Mouse (Mus musculus): ENCODE measurements around the gene Supt3. TPM values are rescaled to one million over a fixed set of nuclear protein-coding genes. Genes with fewer than 3 reads are reported as not detected.

Gene Supt3
- 23.1 and 26.9 TPM in 2 replicates for polyA plus RNA-seq (2016; fragmentation: Nextera tagmentation; extraction: Ambion mirVana)

- peak within 1 kb of the TSS; percentile 88 for H3K27ac ChIP-seq (ENCODE audit: poor library complexity, severe bottlenecking)
- H3K36me3 ChIP-seq: no peaks in the 10 kb centered on the region
- H3K4me1 ChIP-seq (replicated peaks): peaks cover 7% of the 10 kb centered on the region; the same call in 1 of the 2 replicates
- H3K4me3 ChIP-seq: peak within 1 kb of the TSS; percentile 93
- H3K27me3 ChIP-seq (replicated peaks): no peaks in the 10 kb centered on the region
- WGBS: under 1% methylated on average over 39 of the region's 40 CpGs
- H3K9ac ChIP-seq: peak within 1 kb of the TSS; percentile 95
- H3K9me3 ChIP-seq (replicated peaks): no peaks in the 10 kb centered on the region
- peak within 1 kb of the TSS; percentile 80 for H3K4me2 ChIP-seq
- peak; percentile 98 for ATAC-seq (ENCODE audit: insufficient number of reproducible peaks, low FRiP score)
Observed at GRCm38 (mm10) chr17:44776738-44777270, at the start of gene Supt3. Supt3 (plus strand) TSS chr17:44777152.

- no peak for ATAC-seq (ENCODE audit: insufficient number of reproducible peaks, low FRiP score)
- Histone ChIP-seq H3K36me3 (no peaks in the 10 kb centered on the region), H3K27me3 (replicated peaks) (peaks cover 13% of the 10 kb centered on the region), H3K4me1 (replicated peaks) (no peaks in the 10 kb centered on the region), H3K4me3 (no peak overlapping the region), H3K9me3 (replicated peaks) (no peaks in the 10 kb centered on the region), H3K27ac (ENCODE audit: poor library complexity, severe bottlenecking) (no peak overlapping the region), H3K4me2 (no peak overlapping the region), H3K9ac (no peak overlapping the region)
Observed at GRCm38 (mm10) chr17:44727675-44728074, 49.3 kb upstream of the Supt3 start.

GRCm38 (mm10) chr17:44728464-44728863 lies 48.5 kb upstream of the Supt3 start:
- Histone ChIP-seq H3K27me3 (replicated peaks) (peaks cover 15% of the 10 kb centered on the region), H3K4me3 (no peak overlapping the region), H3K9me3 (replicated peaks) (no peaks in the 10 kb centered on the region), H3K27ac (ENCODE audit: poor library complexity, severe bottlenecking) (no peak overlapping the region), H3K4me2 (no peak overlapping the region), H3K36me3 (no peaks in the 10 kb centered on the region), H3K4me1 (replicated peaks) (no peaks in the 10 kb centered on the region), H3K9ac (no peak overlapping the region)
- no peak for ATAC-seq (ENCODE audit: insufficient number of reproducible peaks, low FRiP score)
- 27% methylated on average over 2 of the region's 2 CpGs for WGBS

GRCm38 (mm10) chr17:44733544-44734310 lies 43.2 kb upstream of the Supt3 start:
- H3K9me3 ChIP-seq (replicated peaks): no peaks in the 10 kb centered on the region
- WGBS: 4% methylated on average over 23 of the region's 23 CpGs
- no peak overlapping the region for H3K9ac ChIP-seq

DNA sequence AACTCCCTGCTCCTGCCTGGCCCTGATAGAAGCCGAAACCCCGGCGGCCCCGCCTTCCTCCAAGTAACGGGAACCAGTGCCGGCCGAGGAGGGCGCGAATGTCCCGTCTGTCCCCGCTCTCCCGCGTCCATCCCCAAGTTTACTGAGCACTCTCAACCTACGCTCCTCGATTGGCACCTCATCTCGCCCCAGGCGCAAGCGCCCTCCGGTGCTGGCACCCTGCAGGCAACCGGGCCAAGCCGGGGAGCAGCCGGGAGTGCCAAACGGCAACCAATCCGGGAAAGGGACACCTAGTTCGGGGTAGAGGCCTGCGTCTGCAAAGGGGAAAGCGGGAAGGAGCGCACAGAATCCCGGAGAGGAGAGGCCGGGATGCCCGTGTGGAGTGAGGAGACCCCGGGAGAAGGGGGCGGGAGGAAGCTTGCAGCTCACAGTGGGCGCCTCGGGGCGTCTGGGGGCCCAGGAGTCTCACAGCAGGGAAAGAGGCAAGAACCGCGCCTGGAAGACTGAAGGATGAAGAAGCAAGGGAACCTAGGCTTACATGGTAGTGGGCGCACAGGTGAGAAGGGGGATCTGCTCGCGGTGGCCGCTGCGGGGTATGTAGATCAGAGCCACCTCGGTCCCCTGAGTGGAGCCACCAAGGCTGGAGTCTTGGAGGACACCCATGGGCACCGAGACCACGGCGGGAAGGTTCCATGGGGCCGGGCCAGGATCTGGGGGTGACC lies 42.3 kb upstream of the Supt3 start:
- H3K4me3 ChIP-seq: peak overlapping the region; percentile 73
- under 1% methylated on average over 48 of the region's 48 CpGs for WGBS
- H3K27ac ChIP-seq (ENCODE audit: poor library complexity, severe bottlenecking): no peak overlapping the region
- peaks cover 26% of the 10 kb centered on the region for H3K4me1 ChIP-seq (replicated peaks)
- peak overlapping the region; percentile 97 for H3K4me2 ChIP-seq
- H3K9me3 ChIP-seq (replicated peaks): no peaks in the 10 kb centered on the region
- peak; percentile 37; the same call in 1 of the 2 replicates for ATAC-seq (ENCODE audit: insufficient number of reproducible peaks, low FRiP score)
- H3K9ac ChIP-seq: peak overlapping the region; percentile 70
- H3K36me3 ChIP-seq: no peaks in the 10 kb centered on the region
- peaks cover 52% of the 10 kb centered on the region for H3K27me3 ChIP-seq (replicated peaks)

More at GRCm38 (mm10) chr17:44733544-44734310, 43.2 kb upstream of the Supt3 start:
- H3K4me1 ChIP-seq (replicated peaks): peaks cover 26% of the 10 kb centered on the region
- H3K36me3 ChIP-seq: no peaks in the 10 kb centered on the region
- peaks cover 43% of the 10 kb centered on the region for H3K27me3 ChIP-seq (replicated peaks)
- no peak overlapping the region for H3K27ac ChIP-seq (ENCODE audit: poor library complexity, severe bottlenecking)
- peak overlapping the region; percentile 73 for H3K4me3 ChIP-seq
- peak overlapping the region; percentile 97 for H3K4me2 ChIP-seq
- 0 out of 2 replicates have a peak, but pooled peaks have one; percentile 38 for ATAC-seq (ENCODE audit: insufficient number of reproducible peaks, low FRiP score)

DNA sequence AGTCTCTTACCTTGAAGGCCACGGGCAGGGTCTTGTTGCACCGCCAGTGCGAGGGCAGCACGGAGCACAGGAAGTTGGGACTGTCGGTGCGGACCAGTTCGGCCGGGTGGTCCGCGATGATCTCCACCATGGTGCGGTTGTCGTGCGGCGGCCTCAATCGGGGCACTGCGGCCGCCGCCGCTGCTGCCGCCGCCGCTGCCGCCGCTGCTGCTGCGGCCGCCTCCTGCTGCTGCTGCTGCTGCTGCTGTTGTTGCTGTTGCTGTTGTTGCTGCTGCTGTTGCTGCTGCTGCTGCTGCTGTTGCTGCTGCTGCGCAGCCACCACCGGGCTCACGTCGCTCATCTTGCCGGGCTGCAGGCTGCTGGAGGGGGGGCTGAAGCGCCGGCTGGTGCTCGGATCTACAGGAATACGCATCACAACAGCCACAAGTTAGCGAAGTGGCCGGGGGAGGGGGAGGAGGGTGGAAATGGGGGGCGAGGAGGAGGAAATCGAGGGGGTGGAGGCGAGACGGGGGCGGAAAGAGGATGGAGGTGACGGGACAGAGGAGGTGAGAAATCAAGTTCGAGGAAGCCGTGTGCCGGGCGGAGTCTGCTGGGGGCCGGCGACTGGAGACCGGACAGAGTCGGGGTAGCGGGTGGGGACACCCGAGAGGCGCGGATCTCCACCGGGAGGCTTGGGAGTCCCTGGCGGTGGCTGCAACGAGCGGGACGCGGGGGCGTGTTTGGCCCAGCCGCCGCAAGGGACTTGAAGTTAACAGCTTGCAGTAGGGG lies 41.5 kb upstream of the Supt3 start:
- peak overlapping the region; percentile 97 for H3K4me2 ChIP-seq
- no peak overlapping the region for H3K27ac ChIP-seq (ENCODE audit: poor library complexity, severe bottlenecking)
- ATAC-seq (ENCODE audit: insufficient number of reproducible peaks, low FRiP score): peak; percentile 7; the same call in 1 of the 2 replicates
- WGBS: under 1% methylated on average over 63 of the region's 64 CpGs
- peaks cover 26% of the 10 kb centered on the region for H3K4me1 ChIP-seq (replicated peaks)
- H3K9me3 ChIP-seq (replicated peaks): no peaks in the 10 kb centered on the region
- peak overlapping the region; percentile 70 for H3K9ac ChIP-seq
- H3K4me3 ChIP-seq: peak overlapping the region; percentile 73
- H3K36me3 ChIP-seq: no peaks in the 10 kb centered on the region
- peaks cover 55% of the 10 kb centered on the region for H3K27me3 ChIP-seq (replicated peaks)

DNA sequence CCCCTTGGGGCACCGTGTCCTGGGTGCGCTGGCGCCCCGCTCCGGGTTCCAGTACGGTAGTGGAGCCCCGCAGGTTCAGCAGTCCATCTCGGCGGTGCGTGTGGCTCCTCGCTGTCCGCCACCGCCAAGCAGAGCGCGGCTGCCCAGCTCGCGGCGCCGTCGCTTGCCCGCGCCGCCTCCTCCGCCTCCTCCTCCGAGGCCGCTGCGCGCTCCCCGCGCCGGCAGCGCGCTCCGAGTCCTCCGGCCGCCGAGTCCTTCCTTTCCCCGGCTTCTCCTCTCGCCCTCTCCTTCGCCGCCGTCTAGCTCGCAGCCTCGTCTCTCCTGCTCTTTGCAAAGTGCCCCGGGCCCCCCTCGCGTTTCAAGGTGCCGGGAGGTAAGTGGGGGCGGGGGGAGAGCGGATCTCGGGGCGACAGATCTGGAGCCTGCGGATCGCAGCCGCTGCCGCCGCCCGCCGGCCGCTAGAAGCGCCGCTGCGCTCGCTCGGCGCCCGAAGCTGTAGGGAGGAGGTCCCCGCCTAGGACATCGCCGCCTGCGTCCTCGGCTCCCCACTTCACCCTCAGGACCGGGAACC lies 40.9 kb upstream of the Supt3 start:
- under 1% methylated on average over 68 of the region's 73 CpGs for WGBS
- Histone ChIP-seq H3K27me3 (replicated peaks) (peaks cover 61% of the 10 kb centered on the region), H3K4me2 (peak overlapping the region; percentile 97), H3K27ac (ENCODE audit: poor library complexity, severe bottlenecking) (no peak overlapping the region), H3K36me3 (no peaks in the 10 kb centered on the region), H3K4me1 (replicated peaks) (peaks cover 26% of the 10 kb centered on the region), H3K9me3 (replicated peaks) (no peaks in the 10 kb centered on the region), H3K4me3 (peak overlapping the region; percentile 73), H3K9ac (peak overlapping the region; percentile 70)
- ATAC-seq (ENCODE audit: insufficient number of reproducible peaks, low FRiP score): peak; percentile 62

- Histone ChIP-seq H3K36me3 (no peaks in the 10 kb centered on the region), H3K9me3 (replicated peaks) (no peaks in the 10 kb centered on the region), H3K9ac (no peak overlapping the region), H3K4me3 (peak overlapping the region; percentile 36), H3K4me2 (peak overlapping the region; percentile 61), H3K4me1 (replicated peaks) (peaks cover 26% of the 10 kb centered on the region), H3K27me3 (replicated peaks) (peaks cover 55% of the 10 kb centered on the region), H3K27ac (ENCODE audit: poor library complexity, severe bottlenecking) (no peak overlapping the region)
- no peak for ATAC-seq (ENCODE audit: insufficient number of reproducible peaks, low FRiP score)
- WGBS: 1% methylated on average over 33 of the region's 33 CpGs
Observed at GRCm38 (mm10) chr17:44737275-44738120, 39.5 kb upstream of the Supt3 start.

DNA sequence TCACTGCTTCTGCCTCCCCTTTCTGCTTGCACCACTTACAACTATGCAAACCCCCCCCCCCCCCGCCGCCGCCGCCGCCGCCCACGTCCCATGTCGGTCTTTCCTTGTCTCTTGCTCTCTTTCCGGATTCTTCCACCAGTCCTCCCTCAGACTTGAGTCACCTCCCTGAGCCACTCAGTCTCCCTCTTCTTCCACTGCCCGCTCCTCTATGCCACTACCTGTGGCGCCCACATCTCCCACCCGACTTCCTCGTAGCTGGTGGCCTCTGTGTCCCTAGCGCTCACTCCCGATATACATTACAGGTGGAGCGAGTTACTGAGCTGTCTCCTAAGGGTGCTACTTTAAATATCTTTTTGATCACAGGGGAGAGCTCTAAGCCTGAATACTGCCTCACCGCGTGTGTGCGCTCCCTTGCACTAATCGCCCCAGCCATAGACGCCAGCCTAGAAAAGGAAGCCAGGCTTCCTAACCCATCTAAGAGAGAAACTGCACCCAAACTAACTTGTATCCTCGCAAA lies 38.8 kb upstream of the Supt3 start:
- no peak overlapping the region for H3K9ac ChIP-seq
- H3K9me3 ChIP-seq (replicated peaks): no peaks in the 10 kb centered on the region
- peaks cover 54% of the 10 kb centered on the region for H3K27me3 ChIP-seq (replicated peaks)
- H3K4me3 ChIP-seq: peak overlapping the region; percentile 36
- WGBS: 2% methylated on average over 16 of the region's 22 CpGs
- peaks cover 26% of the 10 kb centered on the region for H3K4me1 ChIP-seq (replicated peaks)
- H3K36me3 ChIP-seq: no peaks in the 10 kb centered on the region
- ATAC-seq (ENCODE audit: insufficient number of reproducible peaks, low FRiP score): no peak
- peak overlapping the region; percentile 61 for H3K4me2 ChIP-seq
- no peak overlapping the region for H3K27ac ChIP-seq (ENCODE audit: poor library complexity, severe bottlenecking)

- H3K27ac ChIP-seq (ENCODE audit: poor library complexity, severe bottlenecking): no peak overlapping the region
- H3K27me3 ChIP-seq (replicated peaks): peaks cover 29% of the 10 kb centered on the region
- H3K9ac ChIP-seq: no peak overlapping the region
- ATAC-seq (ENCODE audit: insufficient number of reproducible peaks, low FRiP score): no peak
- no peaks in the 10 kb centered on the region for H3K9me3 ChIP-seq (replicated peaks)
- no peaks in the 10 kb centered on the region for H3K36me3 ChIP-seq
- no peak overlapping the region for H3K4me2 ChIP-seq
- H3K4me3 ChIP-seq: no peak overlapping the region
- 82% methylated on average over 9 of the region's 9 CpGs for WGBS
- H3K4me1 ChIP-seq (replicated peaks): peaks cover 11% of the 10 kb centered on the region
Observed at GRCm38 (mm10) chr17:44742246-44742645, 34.7 kb upstream of the Supt3 start.
